Mouse (Mus musculus) embryonic facial prominence, embryonic 15.5 days (tissue): ENCODE data around the gene Rab6b. TPM values are rescaled to one million over a fixed set of nuclear protein-coding genes. Genes with fewer than 3 reads are reported as not detected.

Experiments
- ATAC-seq: fragments of 200-750 bp; cut with Nextera tagmentation; 2 replicates; pipeline ENCODE4 v1.8.0; 2017; ENCODE audit warnings: low read depth, moderate TSS enrichment; ENCODE audit not compliant: insufficient number of reproducible peaks, low FRiP score, low TSS enrichment
- H3K27ac ChIP-seq: fragments of 300-500 bp; sonication (generic); replicated peaks from 2 replicates; pipeline ENCODE4 v1.5.1; 2015; ENCODE audit warnings: mild to moderate bottlenecking, inconsistent platforms
- H3K27me3 ChIP-seq: fragments of 300-500 bp; sonication (generic); 2 replicates; pipeline ENCODE4 v1.6.1; 2015; ENCODE audit warnings: inconsistent platforms
- H3K36me3 ChIP-seq: fragments of 300-500 bp; sonication (generic); 2 replicates; pipeline ENCODE4 v1.6.1; 2015; ENCODE audit warnings: mild to moderate bottlenecking, inconsistent platforms
- H3K4me1 ChIP-seq: fragments of 300-500 bp; sonication (generic); 2 replicates; pipeline ENCODE4 v1.6.1; 2015; ENCODE audit warnings: inconsistent platforms
- H3K4me2 ChIP-seq: fragments of 300-500 bp; sonication (generic); replicated peaks from 2 replicates; pipeline ENCODE4 v1.6.1; 2015; ENCODE audit warnings: mild to moderate bottlenecking, inconsistent platforms
- H3K4me3 ChIP-seq: fragments of 300-500 bp; sonication (generic); replicated peaks from 2 replicates; pipeline ENCODE4 v1.5.1; 2015; ENCODE audit warnings: mild to moderate bottlenecking, inconsistent platforms
- H3K9ac ChIP-seq: fragments of 300-500 bp; sonication (generic); 2 replicates; pipeline ENCODE4 v1.6.1; 2015; ENCODE audit warnings: inconsistent platforms
- H3K9me3 ChIP-seq: fragments of 300-500 bp; sonication (generic); replicated peaks from 2 replicates; pipeline ENCODE4 v1.6.1; 2016; ENCODE audit warnings: inconsistent platforms
- WGBS: fragments of 180-500 bp; shearing (Covaris S2); methylation state at CpG from one replicate; pipeline ENCODE4 v1.1.7; 2015; 5-methylcytosine and 5-hydroxymethylcytosine counted together
- polyA plus RNA-seq: library from polyadenylated mRNA; unstranded; fragments of >200 nt; fragmentation: Nextera tagmentation; extraction: Ambion mirVana; gene quantifications from 2 replicates; pipeline ENCODE4 v1.2.1, GENCODE M21; 2015

Gene Rab6b
- polyA plus RNA-seq, 1 experiment from 2014 or later: 10.2 TPM

DNA sequence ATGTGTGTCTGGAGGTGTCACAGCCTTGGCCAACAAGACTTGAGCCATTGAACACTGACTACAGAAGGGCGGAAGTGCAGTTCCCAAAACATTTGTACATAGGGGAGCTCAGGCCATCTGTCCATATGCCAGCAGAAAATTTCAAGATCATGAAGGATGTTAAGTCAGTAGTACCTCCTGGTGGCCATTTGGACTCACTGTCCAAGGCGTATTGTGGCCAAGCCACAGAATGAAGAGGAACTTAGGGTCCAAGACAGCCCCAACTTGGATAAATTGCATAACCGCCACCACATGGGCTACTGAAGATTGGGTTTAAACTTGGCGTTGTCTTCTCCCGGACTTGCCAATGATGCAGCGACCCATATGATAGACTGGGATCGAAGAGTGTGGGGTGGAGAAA lies 64.1 kb downstream of the Rab6b start:
- H3K9me3 ChIP-seq: no peaks in the 10 kb centered on the region
- no peaks in the 10 kb centered on the region for H3K36me3 ChIP-seq
- peaks cover 8% of the 10 kb centered on the region for H3K4me1 ChIP-seq
- no peak for ATAC-seq
- no peaks in the 10 kb centered on the region for H3K27me3 ChIP-seq
- no peak overlapping the region for H3K9ac ChIP-seq
- 89% methylated on average over 7 of the region's 7 CpGs for WGBS
- H3K4me3 ChIP-seq: no peak overlapping the region
- H3K27ac ChIP-seq: no peak overlapping the region
- no peak overlapping the region for H3K4me2 ChIP-seq

DNA sequence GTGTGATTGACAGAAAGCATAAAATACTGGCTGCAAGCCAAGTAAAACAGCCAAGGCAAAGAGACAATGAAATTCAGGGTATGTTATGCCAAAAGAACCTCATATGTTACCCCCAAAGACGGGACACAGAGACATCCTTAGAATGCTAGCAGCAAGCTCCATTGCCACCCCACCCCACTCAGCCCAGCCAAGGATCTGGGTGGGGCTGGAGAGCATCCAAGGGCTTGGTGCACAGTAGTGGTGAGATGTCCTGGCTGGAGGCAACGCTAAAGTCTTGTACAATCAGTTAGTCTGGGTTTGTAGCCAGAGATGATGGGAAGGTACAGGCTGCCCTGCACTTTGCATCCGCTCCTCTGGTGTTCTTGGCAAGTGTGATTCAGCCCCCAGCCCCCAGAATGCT lies 68.7 kb downstream of the Rab6b start:
- 35% methylated on average over 3 of the region's 3 CpGs for WGBS
- Histone ChIP-seq H3K4me3 (peak overlapping the region; percentile 45), H3K9me3 (no peaks in the 10 kb centered on the region), H3K27ac (peak overlapping the region; percentile 76), H3K4me1 (peaks cover 13% of the 10 kb centered on the region), H3K4me2 (peak overlapping the region; percentile 69), H3K9ac (peak overlapping the region; percentile 45; the same call in 1 of the 2 replicates), H3K36me3 (no peaks in the 10 kb centered on the region), H3K27me3 (no peaks in the 10 kb centered on the region)
- ATAC-seq: peak; percentile 55; the same call in 1 of the 2 replicates

DNA sequence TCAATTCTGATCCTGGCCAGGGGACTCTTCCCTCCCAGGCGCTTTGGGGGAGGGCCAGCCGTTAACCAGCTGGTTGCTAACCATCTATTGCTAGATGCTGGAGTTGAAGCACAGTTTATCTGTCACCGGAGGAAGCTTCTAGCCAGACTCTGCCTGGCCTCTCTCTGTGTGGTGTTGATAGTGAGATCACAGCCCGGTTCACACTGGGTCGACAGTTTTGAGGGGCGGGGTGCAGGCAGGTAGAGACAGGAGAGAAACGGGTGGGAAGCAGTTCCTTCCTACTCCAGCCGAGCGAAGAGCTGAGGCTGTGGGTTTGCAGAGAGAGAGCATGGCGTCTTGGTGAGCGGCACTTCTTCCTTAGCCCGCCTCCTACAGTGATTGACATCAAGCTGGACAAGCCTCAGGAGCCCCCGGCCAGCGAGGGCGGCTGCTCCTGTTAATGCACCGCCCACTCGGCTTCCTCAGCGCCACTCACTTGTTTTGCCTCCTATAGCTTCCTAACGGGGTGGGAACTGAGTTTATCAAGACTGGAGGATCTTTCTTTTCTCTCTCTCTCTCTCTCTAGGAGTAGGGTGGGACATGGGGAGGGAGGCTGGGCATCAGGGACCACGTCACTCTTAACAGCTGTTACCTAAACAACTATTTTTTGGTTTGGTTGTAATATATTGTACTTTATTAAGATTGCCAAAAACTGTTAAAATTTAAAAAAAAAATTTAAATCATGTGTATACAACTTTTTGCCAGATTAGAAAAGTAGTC lies 69.4 kb downstream of the Rab6b start:
- ATAC-seq: peak; percentile 87
- H3K4me2 ChIP-seq: peak overlapping the region; percentile 69
- peak overlapping the region; percentile 45 for H3K4me3 ChIP-seq
- peak overlapping the region; percentile 76 for H3K27ac ChIP-seq
- H3K9me3 ChIP-seq: no peaks in the 10 kb centered on the region
- peaks cover 13% of the 10 kb centered on the region for H3K4me1 ChIP-seq
- H3K27me3 ChIP-seq: no peaks in the 10 kb centered on the region
- H3K9ac ChIP-seq: peak overlapping the region; percentile 45
- 1% methylated on average over 20 of the region's 20 CpGs for WGBS
- H3K36me3 ChIP-seq: no peaks in the 10 kb centered on the region

DNA sequence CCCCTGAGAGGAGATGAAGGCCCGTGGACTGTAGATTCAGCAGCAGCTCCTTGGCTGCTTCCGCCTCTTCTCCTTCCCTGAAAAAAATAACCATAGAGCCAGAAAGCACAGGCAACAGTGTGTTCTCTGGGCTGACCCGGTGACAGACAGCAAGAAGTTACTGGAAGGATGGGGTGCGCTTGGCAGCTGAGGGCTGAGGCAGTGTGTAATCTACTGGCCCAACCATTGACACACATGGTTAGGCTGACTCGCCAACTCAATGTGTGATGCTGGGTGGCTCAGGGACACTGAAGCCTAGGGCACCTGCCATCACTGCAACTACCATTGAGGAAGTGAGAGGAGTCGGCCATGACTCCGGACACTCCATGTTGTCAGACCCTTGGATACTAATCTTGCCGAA lies 70.3 kb downstream of the Rab6b start:
- Histone ChIP-seq H3K4me2 (no peak overlapping the region), H3K4me1 (peaks cover 13% of the 10 kb centered on the region), H3K9me3 (no peaks in the 10 kb centered on the region), H3K27me3 (no peaks in the 10 kb centered on the region), H3K27ac (no peak overlapping the region), H3K9ac (no peak overlapping the region), H3K4me3 (no peak overlapping the region), H3K36me3 (no peaks in the 10 kb centered on the region)
- 87% methylated on average over 8 of the region's 8 CpGs for WGBS
- ATAC-seq: no peak

DNA sequence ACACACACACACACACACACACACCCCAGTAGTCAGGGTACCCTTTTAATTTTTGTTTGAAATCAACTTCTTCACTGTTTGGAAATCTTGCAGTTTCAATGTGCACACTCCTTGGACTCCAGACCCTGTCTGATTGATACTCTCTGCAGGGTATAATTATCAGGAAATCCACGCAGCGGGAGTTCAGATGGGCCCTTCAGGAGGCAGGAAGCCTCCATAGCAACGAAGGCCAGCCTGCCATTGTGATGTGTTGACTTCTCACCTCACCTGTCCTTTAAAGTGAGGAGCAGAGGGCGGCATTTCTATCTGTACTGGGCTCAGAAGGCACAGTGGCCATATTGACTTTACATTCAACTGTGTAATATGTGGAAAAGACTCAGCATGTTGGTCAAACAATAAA lies 73.3 kb downstream of the Rab6b start:
- 58% methylated on average over 4 of the region's 4 CpGs for WGBS
- H3K4me3 ChIP-seq: no peak overlapping the region
- no peak overlapping the region for H3K9ac ChIP-seq
- H3K9me3 ChIP-seq: no peaks in the 10 kb centered on the region
- peaks cover 24% of the 10 kb centered on the region for H3K36me3 ChIP-seq
- ATAC-seq: no peak
- no peaks in the 10 kb centered on the region for H3K27me3 ChIP-seq
- H3K4me1 ChIP-seq: peaks cover 13% of the 10 kb centered on the region
- no peak overlapping the region for H3K27ac ChIP-seq
- no peak overlapping the region for H3K4me2 ChIP-seq

DNA sequence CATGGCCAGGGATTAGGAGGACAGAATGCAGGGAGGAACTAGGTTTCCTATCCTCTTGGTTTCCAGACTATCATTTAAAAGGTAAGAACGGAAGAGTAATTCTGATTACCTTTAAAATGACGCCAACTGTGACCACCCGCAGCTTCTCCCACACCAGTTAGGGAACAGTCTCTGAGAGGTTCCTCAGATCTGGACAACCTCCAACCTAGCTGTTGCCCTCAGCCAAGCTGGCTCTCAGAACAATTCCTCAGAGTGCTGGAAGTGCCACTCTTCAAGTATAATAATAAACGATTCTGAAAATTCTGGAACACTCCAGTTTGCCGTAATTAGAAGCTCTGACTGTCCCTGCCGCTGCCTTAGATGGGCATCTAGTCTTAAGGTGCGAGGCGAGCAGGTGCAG lies 74.4 kb downstream of the Rab6b start:
- Histone ChIP-seq H3K36me3 (peaks cover 35% of the 10 kb centered on the region), H3K4me1 (peaks cover 2% of the 10 kb centered on the region; the same call in 1 of the 2 replicates)
- 92% methylated on average over 8 of the region's 8 CpGs for WGBS

DNA sequence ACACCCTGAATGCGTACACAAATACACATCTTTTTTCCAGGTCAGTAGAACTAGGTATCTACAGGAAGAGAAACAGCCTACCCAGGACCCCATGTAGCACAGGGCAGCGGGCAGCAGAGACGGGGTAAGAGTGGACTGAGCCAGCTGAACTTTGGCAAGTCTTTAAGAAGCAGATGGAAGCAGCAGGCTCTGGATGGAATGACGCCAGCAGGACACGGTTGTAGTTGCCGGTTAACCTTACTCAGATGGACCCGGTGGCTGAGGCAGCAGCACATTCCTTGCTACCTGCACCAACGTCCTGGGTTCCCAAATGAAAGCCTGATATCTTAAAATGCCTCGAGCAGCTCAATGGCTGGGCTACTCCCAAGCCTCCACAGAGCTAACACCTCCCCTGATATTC lies 75.2 kb downstream of the Rab6b start:
- no peaks in the 10 kb centered on the region for H3K9me3 ChIP-seq
- no peaks in the 10 kb centered on the region for H3K4me1 ChIP-seq
- H3K27me3 ChIP-seq: no peaks in the 10 kb centered on the region
- no peak overlapping the region for H3K27ac ChIP-seq
- no peak overlapping the region for H3K4me3 ChIP-seq
- no peak overlapping the region for H3K9ac ChIP-seq
- no peak for ATAC-seq
- H3K36me3 ChIP-seq: peaks cover 43% of the 10 kb centered on the region
- 68% methylated on average over 9 of the region's 9 CpGs for WGBS
- no peak overlapping the region for H3K4me2 ChIP-seq

More for the DNA sequence above, 74.4 kb downstream of the Rab6b start:
- ATAC-seq: no peak
- Histone ChIP-seq H3K27me3 (no peaks in the 10 kb centered on the region), H3K27ac (no peak overlapping the region), H3K9me3 (no peaks in the 10 kb centered on the region), H3K4me3 (no peak overlapping the region), H3K9ac (no peak overlapping the region), H3K4me2 (no peak overlapping the region)

DNA sequence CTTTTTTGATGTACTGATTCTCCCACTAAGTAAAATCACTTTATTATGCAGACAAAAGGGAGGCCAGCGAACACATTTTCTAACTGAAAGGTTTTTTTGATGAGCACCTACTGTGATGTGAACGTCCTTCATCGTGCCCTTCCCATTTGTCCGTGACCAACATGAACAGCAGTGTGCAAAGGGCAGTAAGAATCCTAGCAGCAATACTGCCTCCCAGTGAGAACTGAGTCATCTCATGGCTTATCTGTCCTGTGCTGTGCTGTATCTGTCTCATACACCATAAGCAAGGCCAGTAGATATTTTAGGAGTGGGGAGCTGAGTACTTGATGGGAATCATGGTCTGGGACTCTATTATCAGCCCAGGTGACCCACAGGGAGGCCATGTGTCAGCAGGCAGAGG lies 76.8 kb downstream of the Rab6b start:
- ATAC-seq: no peak
- H3K36me3 ChIP-seq: peaks cover 60% of the 10 kb centered on the region
- no peak overlapping the region for H3K4me3 ChIP-seq

DNA sequence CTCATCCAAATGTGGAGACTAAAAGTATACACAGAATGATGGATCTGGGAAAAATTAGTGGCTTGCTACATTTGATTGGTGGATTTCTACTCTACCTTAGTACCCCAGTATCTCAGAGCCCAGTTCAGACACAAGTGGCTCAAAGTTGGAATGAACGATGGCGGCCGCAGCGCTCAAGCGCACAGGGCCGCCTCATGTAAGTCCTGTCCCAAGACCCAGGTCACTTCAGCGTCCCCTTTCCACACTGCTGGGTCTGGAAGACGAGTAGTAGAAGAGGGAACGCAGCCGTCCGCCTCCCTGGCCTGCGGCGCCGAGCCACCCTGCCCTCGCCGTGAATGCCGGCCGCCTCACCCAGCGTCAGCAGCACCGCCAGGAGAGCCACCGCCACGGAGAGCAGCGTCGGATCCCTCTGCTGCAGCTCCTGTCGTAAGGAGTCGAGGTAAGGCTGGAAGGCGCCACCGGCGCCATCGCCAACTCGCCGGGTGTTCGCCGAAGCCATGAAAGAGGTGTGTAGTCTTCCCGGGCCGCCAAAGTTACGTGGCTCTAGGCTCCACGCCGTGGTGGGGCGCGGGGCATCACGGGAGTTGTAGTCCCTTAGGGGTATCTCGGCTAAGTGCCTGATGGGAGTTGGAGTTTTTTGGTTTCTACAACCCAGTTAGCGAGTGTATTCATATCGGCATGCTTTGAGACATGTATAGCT lies 90.1 kb downstream of the Rab6b start, which contains the start of gene Srprb:
Gene Srprb (minus strand): TSS at position 577 of the 700 bp plus-strand sequence.
- WGBS: under 1% methylated on average over 45 of the region's 45 CpGs
- peak; percentile 96 for ATAC-seq

More for the DNA sequence above, 76.8 kb downstream of the Rab6b start:
- Histone ChIP-seq H3K4me2 (no peak overlapping the region), H3K9ac (no peak overlapping the region), H3K27me3 (no peaks in the 10 kb centered on the region), H3K4me1 (no peaks in the 10 kb centered on the region), H3K27ac (no peak overlapping the region), H3K9me3 (no peaks in the 10 kb centered on the region)
- 92% methylated on average over 4 of the region's 4 CpGs for WGBS

DNA sequence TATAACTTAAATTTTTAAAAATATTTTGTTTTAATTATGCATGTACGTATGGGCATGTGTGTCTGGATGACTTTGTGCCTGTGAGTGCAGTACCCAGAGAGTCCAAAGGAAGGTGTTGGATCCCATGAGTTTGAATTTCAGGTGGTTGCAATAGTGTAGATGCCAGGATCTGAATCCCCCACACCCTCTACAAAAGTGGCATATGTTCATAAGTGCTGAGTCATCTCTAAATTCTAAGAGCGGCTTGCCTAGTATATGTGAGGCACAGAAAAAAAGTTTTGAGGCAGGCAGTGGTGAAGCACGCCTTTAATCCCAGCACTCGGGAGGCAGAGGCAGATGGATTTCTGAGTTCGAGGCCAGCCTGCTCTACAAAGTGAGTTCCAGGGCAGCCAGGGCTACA lies 94.2 kb downstream of the Rab6b start:
- Histone ChIP-seq H3K9me3 (no peaks in the 10 kb centered on the region), H3K4me2 (no peak overlapping the region), H3K36me3 (no peaks in the 10 kb centered on the region), H3K4me1 (peaks cover 4% of the 10 kb centered on the region; the same call in 1 of the 2 replicates), H3K27me3 (no peaks in the 10 kb centered on the region), H3K27ac (no peak overlapping the region), H3K4me3 (no peak overlapping the region), H3K9ac (no peak overlapping the region)
- 85% methylated on average over 5 of the region's 5 CpGs for WGBS
- ATAC-seq: no peak

More for the DNA sequence above, 90.1 kb downstream of the Rab6b start, which contains the start of gene Srprb:
- Histone ChIP-seq H3K4me2 (peak within 1 kb of the TSS; percentile 56), H3K9ac (peak within 1 kb of the TSS; percentile 68), H3K4me1 (0 out of 2 replicates have a peak, but pooled peaks cover 6% of the 10 kb centered on the region), H3K4me3 (peak within 1 kb of the TSS; percentile 82), H3K27me3 (no peaks in the 10 kb centered on the region), H3K27ac (peak within 1 kb of the TSS; percentile 86), H3K9me3 (no peaks in the 10 kb centered on the region), H3K36me3 (peaks cover 21% of the 10 kb centered on the region)

DNA sequence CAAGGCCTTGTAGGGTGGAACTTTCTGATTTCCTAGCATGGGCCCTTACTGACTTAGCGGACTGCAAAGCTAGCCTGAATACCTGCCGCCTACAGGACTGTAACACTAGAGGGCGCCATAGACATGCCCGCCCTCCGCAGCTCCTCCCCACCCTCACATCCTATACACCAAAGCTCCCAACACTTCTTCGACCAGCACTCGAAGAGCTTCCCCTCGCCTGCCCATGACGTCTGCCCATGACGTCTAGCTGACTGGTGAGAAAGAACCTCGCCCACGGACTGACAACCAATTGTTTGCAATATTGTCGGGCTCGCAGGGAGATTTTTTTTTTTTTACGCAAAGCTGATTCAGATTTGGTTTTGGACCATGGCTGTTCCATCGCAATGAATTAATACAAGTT lies 96.3 kb downstream of the Rab6b start:
- Histone ChIP-seq H3K4me2 (peak overlapping the region; percentile 56), H3K27ac (no peak overlapping the region), H3K9me3 (no peaks in the 10 kb centered on the region), H3K9ac (no peak overlapping the region), H3K36me3 (no peaks in the 10 kb centered on the region), H3K4me1 (peaks cover 4% of the 10 kb centered on the region; the same call in 1 of the 2 replicates), H3K27me3 (no peaks in the 10 kb centered on the region), H3K4me3 (peak overlapping the region; percentile 36)
- WGBS: 6% methylated on average over 16 of the region's 16 CpGs
- ATAC-seq: peak; percentile 77
